Mouse (Mus musculus) hindbrain, embryonic 16.5 days (tissue): ENCODE data around the gene 2810021J22Rik. TPM values are rescaled to one million over a fixed set of nuclear protein-coding genes. Genes with fewer than 3 reads are reported as not detected.

ENCODE experiments used
- ATAC-seq: fragments of 200-750 bp; cut with Nextera tagmentation; 2 replicates; pipeline ENCODE4 v1.8.0; 2017; ENCODE audit warnings: moderate TSS enrichment, moderate library complexity
- H3K27ac ChIP-seq: fragments of 300-500 bp; sonication (generic); 2 replicates; pipeline ENCODE4 v1.5.1; 2014; ENCODE audit warnings: low read depth, mild to moderate bottlenecking, control low read depth, low read length, moderate library complexity
- H3K27me3 ChIP-seq: fragments of 300-500 bp; sonication (generic); replicated peaks from 2 replicates; pipeline ENCODE4 v1.6.1; 2014; ENCODE audit warnings: low read length; ENCODE audit not compliant: control insufficient read depth, insufficient read depth
- H3K36me3 ChIP-seq: fragments of 300-500 bp; sonication (generic); 2 replicates; pipeline ENCODE4 v1.6.1; 2014; ENCODE audit warnings: mild to moderate bottlenecking, low read length, moderate library complexity, mixed read lengths; ENCODE audit not compliant: control insufficient read depth, insufficient read depth
- H3K4me1 ChIP-seq: fragments of 300-500 bp; sonication (generic); 2 replicates; pipeline ENCODE4 v1.6.1; 2014; ENCODE audit warnings: low read depth, low read length; ENCODE audit not compliant: control insufficient read depth, insufficient read depth
- H3K4me2 ChIP-seq: fragments of 300-500 bp; sonication (generic); 2 replicates; pipeline ENCODE4 v1.6.1; 2014; ENCODE audit warnings: mild to moderate bottlenecking, low read length, control low read depth, moderate library complexity
- H3K4me3 ChIP-seq: fragments of 300-500 bp; sonication (generic); 2 replicates; pipeline ENCODE4 v1.5.1; 2014; ENCODE audit warnings: mild to moderate bottlenecking, low read length, control low read depth, moderate library complexity
- H3K9ac ChIP-seq: fragments of 300-500 bp; sonication (generic); 2 replicates; pipeline ENCODE4 v1.6.1; 2014; ENCODE audit warnings: low read depth, mild to moderate bottlenecking, control low read depth, low read length, moderate library complexity
- H3K9me3 ChIP-seq: fragments of 300-500 bp; sonication (generic); 2 replicates; pipeline ENCODE4 v1.6.1; 2014; ENCODE audit warnings: mild to moderate bottlenecking, low read length, moderate library complexity; ENCODE audit not compliant: control insufficient read depth
- WGBS: fragments of 180-500 bp; shearing (Covaris S2); extraction: QIAGEN DNeasy Blood & Tissue Kit; methylation state at CpG from one replicate; pipeline ENCODE4 v1.1.7; 2014; 5-methylcytosine and 5-hydroxymethylcytosine counted together
- polyA plus RNA-seq: library from polyadenylated mRNA; unstranded; fragments of >200 nt; fragmentation: Nextera tagmentation; extraction: Ambion mirVana; gene quantifications from 2 replicates; pipeline ENCODE4 v1.2.1, GENCODE M21; 2015

Gene 2810021J22Rik
- polyA plus RNA-seq, 1 experiment from 2014 or later = 13.8 TPM

DNA sequence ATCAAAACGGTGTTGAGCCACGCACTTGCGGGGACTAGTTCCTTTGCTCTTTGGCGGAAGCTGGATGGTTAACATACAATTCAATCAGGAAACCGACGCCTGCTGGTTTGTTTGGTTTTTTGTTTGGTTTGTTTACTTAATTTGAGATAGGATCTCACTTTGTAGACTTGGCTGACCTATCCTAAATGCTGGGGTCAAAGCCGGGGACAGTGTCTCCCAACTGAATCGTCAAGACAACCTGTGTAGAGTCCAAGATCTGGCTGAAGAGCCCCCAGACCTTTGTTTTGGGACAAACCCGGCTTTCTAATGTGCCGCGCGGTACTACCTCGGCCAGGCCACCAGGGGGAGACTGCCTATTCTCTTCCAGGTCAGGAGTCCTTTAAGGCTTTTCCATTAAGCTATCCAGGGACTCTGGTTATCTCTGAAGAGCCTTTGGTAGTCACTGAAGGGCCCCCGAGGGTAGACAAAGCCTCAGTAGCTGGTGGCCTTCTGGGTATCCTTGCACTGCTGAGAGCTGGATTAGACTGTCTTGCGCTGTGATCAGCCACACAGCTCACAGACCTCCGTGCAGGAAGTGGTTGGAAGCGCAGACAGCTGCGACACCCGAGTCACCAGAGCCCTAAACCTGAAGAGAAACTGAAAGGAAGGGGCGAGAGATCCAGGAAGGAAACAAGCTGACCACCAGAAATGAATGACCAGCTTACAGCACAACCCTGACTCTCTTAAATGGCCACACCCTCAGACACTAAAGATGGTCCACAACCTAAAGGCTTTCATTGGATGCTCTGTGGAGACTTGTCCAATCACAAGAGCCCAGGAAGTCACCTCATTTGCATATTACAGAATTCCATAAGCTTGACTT lies 61.0 kb downstream of the 2810021J22Rik start:
- ATAC-seq = peak; percentile 56
- peaks cover 17% of the 10 kb centered on the region for H3K36me3 ChIP-seq
- H3K9me3 ChIP-seq = no peaks in the 10 kb centered on the region
- no peak overlapping the region for H3K27ac ChIP-seq
- 39% methylated on average over 20 of the region's 20 CpGs for WGBS
- peak overlapping the region; percentile 6 for H3K4me2 ChIP-seq
- no peaks in the 10 kb centered on the region for H3K27me3 ChIP-seq
- H3K4me1 ChIP-seq = no peaks in the 10 kb centered on the region
- no peak overlapping the region for H3K4me3 ChIP-seq
- no peak overlapping the region for H3K9ac ChIP-seq

DNA sequence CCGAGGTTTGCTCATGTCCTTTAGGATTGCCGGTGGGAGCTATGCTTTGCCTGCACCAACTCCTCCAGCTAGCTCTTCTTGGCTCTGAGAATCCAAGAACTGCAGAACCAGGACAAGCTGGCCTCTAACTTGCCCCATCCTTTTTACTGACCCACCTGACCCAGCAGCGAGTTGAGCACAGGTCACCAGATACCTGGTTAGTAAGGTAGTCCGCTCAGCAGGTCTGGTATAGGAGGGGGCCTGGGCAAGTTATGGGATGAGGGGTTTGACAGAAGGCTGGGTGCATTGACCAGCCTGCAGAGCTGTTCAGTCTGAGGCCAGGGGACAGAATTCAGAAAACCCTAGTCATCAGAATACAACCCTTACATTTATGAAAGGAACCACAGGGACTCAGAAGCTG lies 62.0 kb downstream of the 2810021J22Rik start:
- Histone ChIP-seq H3K9ac (no peak overlapping the region), H3K27me3 (no peaks in the 10 kb centered on the region), H3K27ac (no peak overlapping the region), H3K9me3 (no peaks in the 10 kb centered on the region), H3K36me3 (peaks cover 21% of the 10 kb centered on the region), H3K4me1 (no peaks in the 10 kb centered on the region), H3K4me3 (no peak overlapping the region), H3K4me2 (no peak overlapping the region)
- 77% methylated on average over 4 of the region's 4 CpGs for WGBS
- ATAC-seq = no peak

DNA sequence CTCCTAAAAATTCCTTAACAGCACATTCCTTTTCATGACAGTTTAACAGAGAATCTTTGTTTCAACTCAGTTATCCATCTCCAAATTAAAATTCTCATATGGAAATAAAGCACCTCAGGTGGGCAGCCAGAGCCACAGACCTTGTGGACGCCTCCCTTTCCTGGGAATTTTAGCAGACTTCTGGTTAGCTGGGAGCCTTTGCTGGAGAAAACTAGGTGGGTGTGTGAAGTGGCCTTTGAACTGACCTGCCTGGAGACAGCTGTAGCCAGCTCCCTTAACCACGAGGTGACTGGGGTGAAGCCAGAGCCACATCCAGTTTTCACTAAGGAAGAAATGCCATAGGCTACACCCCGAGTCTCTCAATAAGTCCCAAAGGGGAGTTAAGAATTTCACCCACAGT lies 62.6 kb downstream of the 2810021J22Rik start:
- WGBS = 74% methylated on average over 3 of the region's 3 CpGs
- Histone ChIP-seq H3K27ac (no peak overlapping the region), H3K9me3 (no peaks in the 10 kb centered on the region), H3K36me3 (peaks cover 21% of the 10 kb centered on the region), H3K4me1 (no peaks in the 10 kb centered on the region), H3K4me3 (no peak overlapping the region), H3K9ac (no peak overlapping the region), H3K27me3 (no peaks in the 10 kb centered on the region), H3K4me2 (no peak overlapping the region)
- ATAC-seq = no peak

DNA sequence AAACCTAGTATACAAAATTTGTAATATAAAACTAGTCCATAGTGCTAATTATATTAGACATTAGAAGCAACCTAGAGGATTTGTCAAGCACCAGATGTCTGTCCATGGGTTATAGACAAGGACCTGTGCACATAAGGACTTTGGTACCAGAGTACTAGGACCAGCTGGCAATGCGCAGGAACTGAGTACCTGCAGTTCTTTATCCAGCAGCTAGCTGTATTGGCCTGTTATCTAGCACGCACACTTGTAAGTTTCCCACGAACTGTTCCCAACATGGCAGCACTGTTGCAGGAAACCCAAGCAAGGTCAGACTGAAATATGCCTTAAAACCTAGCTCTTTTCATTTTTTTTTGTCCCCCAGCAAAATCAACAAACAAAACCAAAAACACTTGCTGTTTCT lies 63.2 kb downstream of the 2810021J22Rik start:
- 88% methylated on average over 3 of the region's 3 CpGs for WGBS

DNA sequence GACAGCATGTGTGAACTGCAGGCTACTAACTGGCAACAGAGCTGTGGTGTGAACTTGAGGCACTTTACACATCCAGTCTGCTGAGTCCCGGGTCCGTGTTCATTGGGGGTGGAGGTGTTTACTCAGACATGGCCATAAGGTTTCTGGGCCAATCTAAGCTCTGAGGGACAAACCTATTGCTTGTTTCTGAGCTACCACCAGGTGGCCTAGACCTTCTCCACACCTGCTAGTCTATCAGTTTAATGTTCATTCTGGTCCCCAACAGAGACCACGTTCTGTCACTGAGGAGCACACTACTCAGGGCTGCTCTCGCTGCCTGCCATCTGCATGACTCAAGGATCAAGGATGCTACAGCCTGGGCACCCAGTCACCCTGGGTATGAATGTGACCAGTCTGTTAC lies 64.6 kb downstream of the 2810021J22Rik start:
- H3K27ac ChIP-seq = no peak overlapping the region
- H3K4me2 ChIP-seq = no peak overlapping the region
- no peak for ATAC-seq
- H3K36me3 ChIP-seq = peaks cover 25% of the 10 kb centered on the region
- H3K9me3 ChIP-seq = no peaks in the 10 kb centered on the region
- H3K4me1 ChIP-seq = peaks cover 2% of the 10 kb centered on the region
- no peak overlapping the region for H3K9ac ChIP-seq
- 82% methylated on average over 4 of the region's 4 CpGs for WGBS
- no peak overlapping the region for H3K4me3 ChIP-seq
- no peaks in the 10 kb centered on the region for H3K27me3 ChIP-seq

More for the DNA sequence above, 63.2 kb downstream of the 2810021J22Rik start:
- Histone ChIP-seq H3K9ac (no peak overlapping the region), H3K4me3 (no peak overlapping the region), H3K9me3 (no peaks in the 10 kb centered on the region), H3K4me2 (no peak overlapping the region), H3K27me3 (no peaks in the 10 kb centered on the region), H3K36me3 (peaks cover 25% of the 10 kb centered on the region), H3K4me1 (no peaks in the 10 kb centered on the region), H3K27ac (no peak overlapping the region)
- no peak for ATAC-seq

Other genes with a start within 250 kb of the 2810021J22Rik start
- gene Olfr323, start 236.7 kb upstream of the 2810021J22Rik start, polyA plus RNA-seq = not detected in 2 replicates
- gene Trim58, start 226.8 kb upstream of the 2810021J22Rik start, polyA plus RNA-seq = 0.20 and 0.25 TPM in 2 replicates
- gene Olfr322, start 208.4 kb upstream of the 2810021J22Rik start, polyA plus RNA-seq = not detected in 2 replicates
- not detected in 2 replicates for gene Olfr320, start 186.1 kb upstream of the 2810021J22Rik start, polyA plus RNA-seq
- gene Olfr319, start 168.1 kb upstream of the 2810021J22Rik start, polyA plus RNA-seq = not detected in 2 replicates
- gene Olfr318, start 143.2 kb upstream of the 2810021J22Rik start, polyA plus RNA-seq = not detected in 2 replicates
- 0.26 and 0.27 TPM in 2 replicates for gene Olfr317, start 128.0 kb upstream of the 2810021J22Rik start, polyA plus RNA-seq
- not detected in 2 replicates for gene Olfr316, start 114.5 kb upstream of the 2810021J22Rik start, polyA plus RNA-seq
- gene Olfr315, start 94.0 kb upstream of the 2810021J22Rik start, polyA plus RNA-seq = 0.10 TPM in 1 of 2 replicates, not detected in the other
- gene Olfr314, start 84.3 kb upstream of the 2810021J22Rik start, polyA plus RNA-seq = not detected in 2 replicates
- gene Fam183b, start 65.3 kb upstream of the 2810021J22Rik start, polyA plus RNA-seq = 10.0 and 11.0 TPM in 2 replicates
- gene Olfr313, start 52.2 kb upstream of the 2810021J22Rik start, polyA plus RNA-seq = not detected in 2 replicates
- not detected in 2 replicates for gene Olfr312, start 38.0 kb upstream of the 2810021J22Rik start, polyA plus RNA-seq
- gene Olfr311, start 28.0 kb upstream of the 2810021J22Rik start, polyA plus RNA-seq = not detected in 2 replicates
- 19.8 and 22.3 TPM in 2 replicates for gene Gm12258, start 20.1 kb upstream of the 2810021J22Rik start, polyA plus RNA-seq
- 6.1 and 8.1 TPM in 2 replicates for gene Zfp39, start 37.0 kb downstream of the 2810021J22Rik start, polyA plus RNA-seq
- gene Btnl10, start 50.7 kb downstream of the 2810021J22Rik start, polyA plus RNA-seq = not detected in 2 replicates
- gene Rnf187, start 71.7 kb downstream of the 2810021J22Rik start, polyA plus RNA-seq = 563 and 570 TPM in 2 replicates
- 249 and 250 TPM in 2 replicates for gene Hist3h2ba, start 81.7 kb downstream of the 2810021J22Rik start, polyA plus RNA-seq
- gene Hist3h2a, start 87.5 kb downstream of the 2810021J22Rik start, polyA plus RNA-seq = 85.3 and 89.6 TPM in 2 replicates
- gene Trim17, start 87.5 kb downstream of the 2810021J22Rik start, polyA plus RNA-seq = 1.1 and 1.8 TPM in 2 replicates
- gene Trim11, start 110.9 kb downstream of the 2810021J22Rik start, polyA plus RNA-seq = 20.7 and 21.4 TPM in 2 replicates